In genomic region chr3:127853431-127854206, GRCm38 (mm10) we compare ENCODE assay signal across 8 mouse cellular contexts. TPM values are rescaled to one million over a fixed set of nuclear protein-coding genes. Genes with fewer than 3 reads are reported as not detected.
A peak's percentile ranks its signal among the peaks of the same experiment; 100 is the strongest.
DNase-seq lines count a peak whose midpoint lies in the region; ATAC-seq and TF ChIP-seq lines count a peak whose summit lies in the region.

No protein-coding gene starts in this region.

- no peaks in the 10 kb centered on the region for H3K9me3 ChIP-seq in embryonic facial prominence, embryonic 10.5 days
- no peaks in the 10 kb centered on the region for H3K9me3 ChIP-seq in intestine, postnatal 0 days (ENCODE audit: control insufficient read depth)
- H3K9me3 ChIP-seq in midbrain, embryonic 12.5 days = no peaks in the 10 kb centered on the region

- no peak overlapping the region for H3K9ac ChIP-seq in intestine, postnatal 0 days (ENCODE audit: low read depth, low read length)
- H3K9ac ChIP-seq in midbrain, embryonic 12.5 days (replicated peaks) = no peak overlapping the region

- H3K4me3 ChIP-seq in embryonic facial prominence, embryonic 10.5 days = no peak overlapping the region
- H3K4me3 ChIP-seq in intestine, postnatal 0 days (ENCODE audit: low read depth, low read length) = no peak overlapping the region
- no peak overlapping the region for H3K4me3 ChIP-seq in midbrain, embryonic 12.5 days

- 21% methylated on average over 15 of the region's 15 CpGs for WGBS in embryonic facial prominence, embryonic 10.5 days
- WGBS in intestine, postnatal 0 days = 32% methylated on average over 15 of the region's 15 CpGs
- WGBS in midbrain, embryonic 12.5 days = 12% methylated on average over 15 of the region's 15 CpGs

- peak; percentile 94 for TF ChIP-seq CTCF in intestine, postnatal 0 days (IDR thresholded peaks at IDR 0.05; ENCODE audit: low read depth)

- DNase-seq in adrenal gland, postnatal 14 days = peak; percentile 84
- DNase-seq in embryonic facial prominence, embryonic 10.5 days (ENCODE audit: low spot score) = peak; percentile 63
- peak; percentile 44 to 53 for DNase-seq in left cerebral cortex, postnatal 36 days (ENCODE audit: low spot score in 2 of 2)
- peak; percentile 75 for DNase-seq in right cerebral cortex, postnatal 4 days
- peak; percentile 45 for DNase-seq in yolk sac, embryonic 10.5 days (ENCODE audit: low spot score)

- peaks cover 9% of the 10 kb centered on the region for H3K4me1 ChIP-seq in embryonic facial prominence, embryonic 10.5 days
- peaks cover 3% of the 10 kb centered on the region for H3K4me1 ChIP-seq in intestine, postnatal 0 days (replicated peaks; ENCODE audit: control insufficient read depth, insufficient read depth, low read length)
- peaks cover 8% of the 10 kb centered on the region for H3K4me1 ChIP-seq in midbrain, embryonic 12.5 days

- no peak overlapping the region for H3K27ac ChIP-seq in embryonic facial prominence, embryonic 10.5 days (replicated peaks)
- no peak overlapping the region for H3K27ac ChIP-seq in intestine, postnatal 0 days (ENCODE audit: low read depth, low read length)
- 0 out of 2 replicates have a peak overlapping the region, but pooled peaks have one; percentile 42 for H3K27ac ChIP-seq in midbrain, embryonic 12.5 days (replicated peaks)

- ATAC-seq in granulocyte monocyte progenitor cell, adult 5-6 weeks (replicated peaks; ENCODE audit: poor library complexity, severe bottlenecking) = peak; percentile 95
- no peak for ATAC-seq in intestine, postnatal 0 days
- ATAC-seq in midbrain, embryonic 12.5 days (ENCODE audit: low FRiP score, low read depth) = peak; percentile 77; the same call in 1 of the 2 replicates

- no peak overlapping the region for H3K4me2 ChIP-seq in intestine, postnatal 0 days (replicated peaks; ENCODE audit: low read depth)
- peak overlapping the region; percentile 13; the same call in 1 of the 2 replicates for H3K4me2 ChIP-seq in midbrain, embryonic 12.5 days (replicated peaks)

- intact Hi-C loops in left cerebral cortex, postnatal 36 days (cut with DNase I) = loop anchor here (2.0 kb wide), 1 partner anchor 95 kb away; no protein-coding TSS in a partner anchor

- no peaks in the 10 kb centered on the region for H3K36me3 ChIP-seq in embryonic facial prominence, embryonic 10.5 days (replicated peaks)
- H3K36me3 ChIP-seq in intestine, postnatal 0 days (ENCODE audit: control insufficient read depth, insufficient read depth) = no peaks in the 10 kb centered on the region
- no peaks in the 10 kb centered on the region for H3K36me3 ChIP-seq in midbrain, embryonic 12.5 days

- H3K27me3 ChIP-seq in embryonic facial prominence, embryonic 10.5 days (replicated peaks; ENCODE audit: low read depth, poor library complexity, severe bottlenecking) = no peaks in the 10 kb centered on the region; the same call in 1 of the 2 replicates
- H3K27me3 ChIP-seq in intestine, postnatal 0 days (replicated peaks; ENCODE audit: control insufficient read depth, insufficient read depth, low read length) = no peaks in the 10 kb centered on the region
- H3K27me3 ChIP-seq in midbrain, embryonic 12.5 days = no peaks in the 10 kb centered on the region

RNA-seq across cellular contexts. Expression of gene Ap1ar, which starts 16.3 kb away (rescaled TPM):
- total RNA-seq in adrenal gland, postnatal 14 days (2021) = 30.3 and 33.5 TPM in 2 replicates
- polyA plus RNA-seq in embryonic facial prominence, embryonic 10.5 days (2016; fragmentation: Nextera tagmentation; extraction: Ambion mirVana) = 60.6 and 64.6 TPM in 2 replicates
- total RNA-seq in granulocyte monocyte progenitor cell, adult 5-6 weeks (2014; fragmentation: Nextera tagmentation) = 56.0 and 88.6 TPM in 2 replicates
- total RNA-seq in granulocyte monocyte progenitor cell, adult 5-6 weeks (2017) = 57.4 and 59.7 TPM in 2 replicates
- polyA plus RNA-seq in intestine, postnatal 0 days (2015; fragmentation: Nextera tagmentation; extraction: Ambion mirVana) = 99.6 and 108 TPM in 2 replicates
- 10 to 100 TPM; 79.4 to 83.4 TPM for total RNA-seq in left cerebral cortex, postnatal 36 days (2021)
- 71.0 and 79.9 TPM in 2 replicates for polyA plus RNA-seq in midbrain, embryonic 12.5 days (2016; fragmentation: Nextera tagmentation; extraction: Ambion mirVana)

RNA-seq across cellular contexts. Expression of gene Fam241a, which starts 42.5 kb away (rescaled TPM):
- 7.4 and 7.8 TPM in 2 replicates for total RNA-seq in adrenal gland, postnatal 14 days (2021)
- 2.7 and 3.9 TPM in 2 replicates for polyA plus RNA-seq in embryonic facial prominence, embryonic 10.5 days (2016; fragmentation: Nextera tagmentation; extraction: Ambion mirVana)
- 16.4 and 18.0 TPM in 2 replicates for total RNA-seq in granulocyte monocyte progenitor cell, adult 5-6 weeks (2014; fragmentation: Nextera tagmentation)
- total RNA-seq in granulocyte monocyte progenitor cell, adult 5-6 weeks (2017) = 20.0 and 28.2 TPM in 2 replicates
- polyA plus RNA-seq in intestine, postnatal 0 days (2015; fragmentation: Nextera tagmentation; extraction: Ambion mirVana) = 17.8 and 18.9 TPM in 2 replicates
- 1 to 10 TPM; 3.4 to 3.6 TPM for total RNA-seq in left cerebral cortex, postnatal 36 days (2021)
- polyA plus RNA-seq in midbrain, embryonic 12.5 days (2016; fragmentation: Nextera tagmentation; extraction: Ambion mirVana) = 4.9 and 5.7 TPM in 2 replicates
